Mouse (Mus musculus): ENCODE measurements around the gene Ercc6l.
"Not testable (repeated sequence)": the region's sequence is repeated elsewhere in the genome, so short reads cannot be mapped to it uniquely, and the experiment has no call there.

Gene Ercc6l

GRCm38 (mm10) chrX:102109349-102109748, 47.5 kb downstream of the Ercc6l start:
- not testable (repeated sequence) for DNase-seq (ENCODE audit: low spot score)

- not testable (repeated sequence) for DNase-seq (ENCODE audit: low spot score)
These were observed 53.1 kb downstream of the Ercc6l start for GRCm38 (mm10) chrX:102103830-102104229.

GRCm38 (mm10) chrX:102101886-102102285, 55.0 kb downstream of the Ercc6l start:
- no peak for DNase-seq (ENCODE audit: low spot score)

GRCm38 (mm10) chrX:102094381-102094904, 62.4 kb downstream of the Ercc6l start:
- no peak for DNase-seq (ENCODE audit: low spot score)
